Mouse (Mus musculus): ENCODE measurements around the gene Ergic1.

GRCm38 (mm10) chr17:26701565-26701964 lies 140.3 kb downstream of the Ergic1 start:
- TF ChIP-seq CTCF (IDR thresholded peaks at IDR 0.05; ENCODE audit: control insufficient read depth, insufficient read depth, insufficient read length) (no peak), USF1 (IDR thresholded peaks at IDR 0.05; ENCODE audit: low read depth) (no peak), MYOG (IDR thresholded peaks at IDR 0.05; ENCODE audit: control insufficient read depth, extremely low read depth, insufficient read length) (no peak), MAX (IDR thresholded peaks at IDR 0.05) (no peak), MYOD1 (IDR thresholded peaks at IDR 0.05; ENCODE audit: control insufficient read depth, insufficient read length, low read depth) (no peak)
